Mouse (Mus musculus): ENCODE measurements at regions not wholly inside any gene's neighbourhood (a gene's known extent, or its start where the extent isn't known, plus 50 kb on each side); places are given as distances from the start of the nearest gene placed in this dataset.

- no peak for TF ChIP-seq CTCF (IDR thresholded peaks at IDR 0.05; ENCODE audit: borderline replicate concordance, extremely low read depth, insufficient read depth, insufficient read length)
- TF ChIP-seq POLR2A (IDR thresholded peaks at IDR 0.05; ENCODE audit: borderline replicate concordance, extremely low read depth, insufficient read depth, insufficient read length, poor library complexity, severe bottlenecking): no peak
Observed at GRCm38 (mm10) chr1:42025781-42026180, 669.8 kb upstream of the Pou3f3 start.

Measured in brain, embryonic 14.5 days (tissue).